Mouse (Mus musculus) adrenal gland, postnatal 36 days (tissue): ENCODE data around the gene Prkcz. TPM values are rescaled to one million over a fixed set of nuclear protein-coding genes. Genes with fewer than 3 reads are reported as not detected.
"Not testable (repeated sequence)": the region's sequence is repeated elsewhere in the genome, so short reads cannot be mapped to it uniquely, and the experiment has no call there.

Experiments used
- DNase-seq, 2 experiments: peaks; one replicate each; pipeline ENCODE4 v3.0.0; 2021; ENCODE audit warnings: mixed read lengths in 1 of 2
- total RNA-seq, 2 experiments: library from RNA; stranded (reverse); gene quantifications; 2 replicates each; pipeline ENCODE4 v1.2.3; 2021

Prkcz gene
- total RNA-seq, 2 experiments from 2014 or later = 3.4 to 4.3 TPM

DNA sequence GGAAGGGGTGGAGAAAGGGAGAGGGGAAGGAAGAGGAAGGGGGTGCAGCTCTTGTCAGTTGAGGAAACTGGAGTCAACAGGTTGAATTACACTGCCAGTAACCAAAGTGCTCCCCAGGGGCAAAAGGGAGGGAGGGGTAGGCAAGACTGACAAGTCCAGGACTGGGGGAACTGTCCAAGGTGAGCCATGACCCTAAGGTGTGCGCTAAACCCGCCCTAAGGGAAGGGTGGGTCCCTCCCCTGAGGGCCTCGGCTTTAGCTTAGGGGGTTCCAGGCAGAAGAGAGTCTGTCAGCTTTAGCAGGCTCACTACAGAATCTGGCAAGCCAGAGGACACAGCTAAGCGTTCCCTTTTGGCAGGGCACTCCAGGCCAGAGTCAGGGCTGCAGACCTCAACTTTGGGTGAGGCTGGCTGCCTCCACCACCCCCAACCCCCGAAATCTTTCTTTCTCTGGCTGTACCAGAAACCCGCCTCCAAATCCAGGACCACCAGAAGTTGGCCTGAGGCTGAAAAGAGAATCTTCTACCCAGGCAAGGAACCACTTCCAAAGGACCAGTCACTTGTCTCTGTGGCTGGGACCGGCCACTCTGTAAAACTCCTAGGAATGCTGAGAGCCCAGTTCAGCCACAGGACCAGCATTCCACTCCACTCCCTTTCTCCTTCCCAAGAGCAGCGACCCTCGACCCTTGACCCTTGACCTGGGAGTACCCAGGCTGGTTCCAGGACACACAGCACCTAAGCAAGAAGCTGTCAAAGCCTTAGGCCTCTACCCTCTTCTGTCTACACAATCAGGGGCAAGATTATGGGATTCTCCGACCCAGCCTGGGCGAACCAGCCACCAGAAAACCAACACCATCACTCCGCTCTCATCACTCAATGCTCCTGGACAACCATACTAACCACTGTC lies 1.3 kb downstream of the Prkcz start:
- no peak for DNase-seq

DNA sequence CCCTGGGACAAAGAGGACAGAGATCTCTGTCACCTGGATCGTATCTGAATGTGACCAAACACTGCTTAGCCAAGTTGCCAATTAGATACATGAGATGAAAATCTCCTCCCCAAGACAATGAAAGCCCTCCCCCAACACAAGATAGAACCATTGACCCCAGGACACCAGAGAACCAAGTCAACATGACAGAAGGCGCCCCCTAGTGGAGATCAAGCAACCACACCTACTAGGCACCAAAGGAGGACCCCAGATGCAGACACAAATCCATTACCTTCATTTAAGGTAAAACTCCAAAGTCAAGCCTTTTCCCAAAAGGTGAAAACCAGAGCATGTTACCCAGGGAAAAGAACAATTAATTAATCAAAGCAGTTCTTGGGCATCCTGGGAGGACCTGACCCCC lies 3.6 kb downstream of the Prkcz start:
- DNase-seq = no peak

GRCm38 (mm10) chr4:155356354-155356753 lies 4.8 kb downstream of the Prkcz start:
- DNase-seq = no peak

GRCm38 (mm10) chr4:155354546-155354945 lies 6.6 kb downstream of the Prkcz start:
- no peak for DNase-seq

GRCm38 (mm10) chr4:155354035-155354434 lies 7.1 kb downstream of the Prkcz start:
- no peak for DNase-seq

GRCm38 (mm10) chr4:155352581-155352980 lies 8.6 kb downstream of the Prkcz start:
- no peak for DNase-seq

GRCm38 (mm10) chr4:155346350-155346749 lies 14.8 kb downstream of the Prkcz start:
- no peak for DNase-seq

DNA sequence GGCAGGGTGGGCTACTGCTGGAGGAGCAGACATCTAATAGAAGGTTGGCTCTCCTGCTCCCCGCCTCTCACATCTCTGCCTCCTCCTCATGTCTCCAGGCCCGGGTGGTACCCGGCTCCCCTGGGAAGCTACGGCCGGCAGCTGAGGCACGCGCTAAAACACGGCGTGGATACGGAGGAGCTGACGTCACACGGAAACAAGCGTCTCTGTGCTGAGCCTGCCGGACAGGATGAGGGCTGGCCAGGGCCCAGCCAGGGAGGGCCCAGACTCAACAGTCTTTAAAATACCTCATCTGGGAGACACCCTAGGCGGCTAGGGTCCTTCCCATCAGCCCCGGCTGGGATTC lies 15.6 kb downstream of the Prkcz start:
- peak; percentile 49 to 66 for DNase-seq

- no peak for DNase-seq
Observed at GRCm38 (mm10) chr4:155344716-155345607, 16.2 kb downstream of the Prkcz start.

DNA sequence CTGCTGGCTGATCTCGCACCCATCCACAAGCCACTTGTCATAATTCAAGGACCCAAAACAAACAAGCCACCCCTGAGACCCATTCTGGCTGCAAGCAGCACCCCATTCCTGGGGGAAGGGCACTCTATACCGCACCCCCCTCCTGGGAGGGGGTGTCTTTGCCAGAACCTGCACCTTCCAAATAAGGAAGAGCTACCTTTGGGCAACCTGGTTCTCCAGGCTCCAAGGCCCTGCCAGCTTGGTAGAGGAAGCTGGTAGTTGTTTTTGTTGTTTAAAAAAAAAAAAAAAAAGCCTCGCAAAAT lies 16.9 kb downstream of the Prkcz start:
- no peak for DNase-seq

DNA sequence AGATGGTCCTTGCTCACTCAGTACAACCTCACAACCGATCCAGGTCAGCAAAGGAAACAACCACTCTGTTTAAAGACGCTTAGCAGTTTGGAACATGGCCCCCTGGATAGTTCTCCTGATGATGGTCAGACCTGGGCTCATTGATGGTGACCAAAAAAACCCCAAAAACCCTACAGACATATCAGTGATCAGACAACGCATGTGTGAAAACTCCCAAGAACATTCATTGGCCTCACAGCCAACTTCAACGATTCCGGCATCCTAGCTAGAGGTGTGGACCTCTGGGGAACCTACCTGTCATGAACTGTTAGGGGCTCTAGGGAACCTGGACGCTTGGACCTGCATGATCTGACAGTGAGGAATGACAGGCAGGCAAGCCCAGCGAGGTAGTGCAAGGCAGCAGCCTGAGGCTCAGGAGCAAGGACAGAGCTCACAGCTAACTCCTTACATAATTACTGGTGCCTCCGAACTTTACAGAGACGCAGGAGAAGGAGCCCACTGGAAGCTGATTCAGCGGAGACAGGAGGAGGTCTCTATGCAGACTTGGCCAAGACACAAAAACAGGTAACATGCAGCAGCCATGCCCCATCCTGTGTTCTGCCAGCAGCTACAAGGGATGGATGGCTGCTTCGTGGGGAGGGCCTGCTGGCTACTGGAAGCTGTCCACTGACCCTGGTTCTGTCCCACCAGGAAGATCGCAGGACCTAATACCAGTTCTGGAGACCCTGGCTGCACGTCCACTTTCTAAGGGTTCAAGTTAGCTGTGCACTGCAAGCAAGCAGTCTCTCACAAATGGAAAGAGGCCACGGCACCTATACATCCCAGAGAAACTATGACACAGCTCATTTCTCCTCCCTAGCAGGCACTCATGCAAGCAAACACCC lies 17.5 kb downstream of the Prkcz start:
- DNase-seq = no peak

GRCm38 (mm10) chr4:155336284-155337050 lies 24.7 kb downstream of the Prkcz start:
- no peak for DNase-seq

DNA sequence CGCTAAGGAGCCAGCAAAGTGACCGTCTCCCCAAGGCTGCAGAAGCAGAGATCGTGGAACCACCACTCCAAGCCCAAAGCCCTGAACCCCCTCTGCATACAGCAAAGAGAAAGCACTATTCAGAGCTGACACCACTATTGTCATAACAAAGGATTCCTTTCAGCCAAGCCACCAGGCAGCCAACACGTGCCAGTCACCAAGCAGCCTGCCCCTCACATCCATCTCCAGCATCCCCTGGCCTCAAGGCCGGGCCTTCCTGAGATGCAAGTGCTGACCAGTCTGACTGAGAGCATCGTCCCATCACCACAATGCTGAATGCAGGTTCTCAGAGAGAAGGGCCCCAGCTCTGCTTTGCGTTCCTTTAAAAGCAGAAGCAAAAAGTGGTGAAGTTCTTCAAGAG lies 28.9 kb downstream of the Prkcz start:
- no peak for DNase-seq

DNA sequence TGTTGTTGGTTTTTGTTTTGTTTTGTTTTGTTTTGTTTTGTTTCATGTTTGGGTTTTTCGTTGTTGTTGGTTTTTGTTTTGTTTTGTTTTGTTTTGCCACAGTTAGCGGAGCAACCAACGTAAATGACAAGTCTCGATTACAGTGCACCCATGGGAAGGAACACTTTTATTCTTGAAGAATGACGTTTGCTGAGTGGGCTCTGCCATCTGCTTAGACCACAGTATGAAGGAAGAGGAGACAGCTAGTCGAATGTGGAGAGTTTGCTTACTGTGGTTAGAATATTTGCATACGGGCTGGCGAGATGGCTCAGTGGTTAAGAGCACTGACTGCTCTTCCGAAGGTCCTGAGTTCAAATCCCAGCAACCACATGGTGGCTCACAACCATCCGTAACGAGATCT lies 32.8 kb downstream of the Prkcz start:
- not testable (repeated sequence) for DNase-seq

DNA sequence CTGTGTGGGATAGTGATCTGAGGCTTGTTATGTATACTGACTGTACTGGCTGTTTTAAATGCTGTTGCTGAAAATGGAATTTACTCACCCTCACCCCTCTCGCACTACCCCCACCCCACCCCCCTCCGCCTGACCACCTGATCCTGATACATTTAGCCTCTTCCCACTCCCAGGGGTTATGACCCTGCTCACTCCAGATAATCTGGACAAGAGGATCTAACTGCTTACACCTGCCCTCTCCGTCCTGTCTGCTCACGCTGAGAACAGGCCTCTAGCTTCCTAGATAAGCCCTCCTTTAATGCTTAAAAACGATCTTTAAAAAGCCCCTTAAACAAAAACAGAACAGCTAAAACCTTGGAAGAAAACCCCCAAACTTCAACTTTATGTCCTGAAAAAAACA lies 35.4 kb downstream of the Prkcz start:
- no peak for DNase-seq

DNA sequence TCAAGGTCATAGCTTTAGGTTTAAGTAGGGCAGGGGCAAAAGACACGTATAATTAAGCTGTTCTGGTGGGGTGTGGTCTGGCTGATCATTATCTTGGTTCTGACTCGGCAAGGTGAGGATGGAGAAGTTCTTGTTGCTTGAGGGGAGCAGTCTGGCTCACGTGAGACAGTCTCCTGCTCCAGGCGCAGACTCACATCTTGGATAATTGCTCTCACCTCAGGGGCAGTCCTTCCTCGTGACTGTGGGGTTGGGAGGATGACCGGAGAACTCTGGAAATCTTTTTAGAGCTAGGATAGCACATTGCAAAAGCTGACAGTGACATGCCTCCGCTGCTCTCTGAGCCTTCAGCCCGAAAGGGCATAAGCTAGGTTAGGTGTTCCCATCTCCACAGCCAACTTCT lies 36.6 kb downstream of the Prkcz start:
- DNase-seq = no peak

GRCm38 (mm10) chr4:155323081-155323795 lies 37.9 kb downstream of the Prkcz start:
- no peak for DNase-seq

GRCm38 (mm10) chr4:155320281-155321244 lies 40.6 kb downstream of the Prkcz start:
- DNase-seq = peak; percentile 33 to 71

DNA sequence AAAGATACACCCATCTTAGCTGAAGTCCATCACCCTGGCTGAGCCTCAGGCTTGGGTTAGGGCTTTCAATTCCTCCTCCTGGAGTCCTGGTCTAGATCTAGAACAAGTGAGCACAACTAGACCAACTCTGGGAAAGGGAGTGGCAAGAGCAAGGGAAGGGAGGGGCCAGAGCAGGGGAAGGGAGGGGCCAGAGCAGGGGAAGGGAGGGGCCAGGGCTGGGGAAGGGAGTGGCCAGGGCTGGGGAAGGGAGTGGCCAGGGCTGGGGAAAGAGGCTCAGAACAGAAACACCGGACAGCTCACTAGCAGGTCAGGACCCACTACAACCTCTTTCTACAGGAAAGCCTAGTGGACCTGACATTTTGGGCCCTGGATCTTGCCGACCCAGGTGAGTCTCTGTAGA lies 42.9 kb downstream of the Prkcz start:
- peak in 1 of 2 experiments; percentile 17 for DNase-seq

GRCm38 (mm10) chr4:155315031-155315430 lies 46.1 kb downstream of the Prkcz start:
- no peak for DNase-seq
